Mouse (Mus musculus) 3134 (cell line): ENCODE data around the gene Vmn1r170.
"Not testable (repeated sequence)": the region's sequence is repeated elsewhere in the genome, so short reads cannot be mapped to it uniquely, and the experiment has no call there.

ENCODE experiments used
- DNase-seq: peaks from one replicate; pipeline ENCODE4 v3.0.0-alpha.2; 2011; ENCODE audit warnings: low spot score; ENCODE audit not compliant: insufficient read length; ENCODE audit errors: extremely low read depth

Vmn1r170 gene

DNA sequence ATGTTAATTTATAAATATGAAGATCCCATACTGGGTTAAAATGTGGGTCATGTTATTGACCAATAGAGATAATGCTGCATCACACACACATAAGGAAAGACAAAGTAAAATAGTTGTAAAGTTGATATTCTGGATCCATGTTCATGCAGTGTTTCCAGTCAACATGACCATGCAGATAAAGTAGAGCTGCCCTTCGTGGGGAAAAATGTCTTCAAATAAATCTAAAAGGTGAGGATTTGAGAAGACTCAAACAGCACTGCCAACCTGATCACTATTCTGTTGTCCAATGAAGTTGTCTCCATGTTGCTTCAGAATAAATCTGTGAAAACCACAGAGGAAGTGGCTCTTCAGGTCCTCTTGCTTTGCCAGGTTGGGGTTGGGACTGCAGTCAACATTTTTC, at the start of gene Vmn1r170:
TSS of gene Vmn1r170 (plus strand) at position 301 of the 400 bp plus-strand sequence.
- not testable (repeated sequence) for DNase-seq

- not testable (repeated sequence) for DNase-seq
Observed at GRCm38 (mm10) chr7:23575226-23575625, 30.7 kb upstream of the Vmn1r170 start, which contains the start of gene Vmn1r169. Gene Vmn1r169 (plus strand): TSS chr7:23575526.

- DNase-seq, result no peak
Observed at GRCm38 (mm10) chr7:23630422-23630821, 24.4 kb downstream of the Vmn1r170 start, which contains the start of gene Vmn1r171. Gene Vmn1r171 (plus strand): TSS chr7:23630722.
